Mouse (Mus musculus): Measurements from ENCODE around the gene Smarce1.
A peak's percentile ranks its signal among the peaks of the same experiment; 100 is the strongest.

Smarce1 gene

DNA sequence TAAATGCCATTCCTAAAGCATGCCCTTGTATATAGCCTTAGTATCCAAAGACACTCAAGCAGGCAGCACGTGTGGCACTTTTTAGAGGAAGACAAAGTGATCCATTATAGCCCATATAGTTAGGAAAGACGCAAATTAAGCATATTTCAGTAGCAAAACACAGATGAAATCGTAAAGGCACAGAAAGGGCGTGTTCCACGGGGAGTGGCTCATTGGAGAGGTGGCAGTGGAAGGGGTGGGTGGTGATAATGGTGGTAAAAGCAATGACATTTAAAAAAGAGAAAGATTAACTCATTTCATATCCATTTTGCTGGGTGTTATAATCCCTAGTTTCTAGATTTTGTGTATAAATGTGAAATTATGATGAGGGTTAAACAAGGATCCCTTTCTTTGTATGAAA, 4.5 kb downstream of the Smarce1 start:
- DNase-seq = no peak

DNA sequence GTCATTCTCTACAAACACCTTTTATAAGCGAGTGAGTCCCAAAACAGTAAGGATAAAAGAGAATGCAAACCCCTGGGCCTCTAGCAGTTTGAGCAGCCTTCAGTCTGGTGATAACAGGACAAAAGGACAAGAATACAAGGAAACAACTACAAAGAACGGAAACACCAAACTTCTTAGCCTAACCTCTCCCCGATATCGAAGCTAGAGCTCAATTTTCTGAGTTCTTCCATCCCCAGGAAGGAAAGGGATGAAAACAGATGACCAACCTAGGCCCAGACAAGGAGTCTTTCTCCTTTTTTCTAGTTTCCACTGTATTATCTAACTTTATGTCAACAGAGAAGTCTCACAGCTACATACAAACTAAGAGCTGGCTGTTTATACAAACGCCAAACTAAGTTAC, 7.5 kb downstream of the Smarce1 start:
- DNase-seq = no peak

GRCm38 (mm10) chr11:99221811-99222210, 9.0 kb downstream of the Smarce1 start:
- no peak for DNase-seq

DNA sequence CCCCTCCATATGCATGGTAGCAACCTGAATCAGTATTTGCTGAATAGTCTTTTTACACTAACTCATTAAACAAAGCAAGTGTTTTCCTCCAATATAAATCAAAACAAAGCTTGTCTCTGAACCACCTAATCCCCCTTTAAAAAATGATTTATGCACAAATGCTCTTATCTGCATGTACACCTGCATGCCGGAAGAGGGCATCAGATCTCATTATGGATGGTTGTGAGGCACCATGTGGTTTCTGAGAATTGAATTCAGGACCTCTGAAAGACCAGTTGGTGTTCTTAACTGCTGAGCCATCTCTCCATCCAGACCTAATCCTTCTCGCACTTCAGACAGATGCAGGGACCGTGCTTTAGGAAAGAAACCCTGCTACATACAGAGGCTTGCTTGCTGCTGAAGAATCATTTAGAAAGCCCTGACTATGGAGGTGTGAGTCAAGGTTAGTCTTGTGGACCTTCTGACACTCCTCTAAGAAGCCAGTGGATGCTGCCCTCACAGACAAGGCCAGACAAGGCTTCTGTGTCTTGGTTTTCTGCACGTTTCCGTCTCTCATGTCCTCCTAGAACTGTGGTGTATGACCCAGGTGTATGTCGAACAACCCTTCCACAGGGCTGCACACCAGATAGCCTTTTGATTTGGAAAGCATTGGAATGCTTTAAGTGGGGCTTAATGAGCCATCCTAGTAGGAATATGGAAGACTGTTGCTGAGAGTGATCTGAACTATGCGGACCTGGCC, 13.4 kb downstream of the Smarce1 start:
- no peak for DNase-seq

DNA sequence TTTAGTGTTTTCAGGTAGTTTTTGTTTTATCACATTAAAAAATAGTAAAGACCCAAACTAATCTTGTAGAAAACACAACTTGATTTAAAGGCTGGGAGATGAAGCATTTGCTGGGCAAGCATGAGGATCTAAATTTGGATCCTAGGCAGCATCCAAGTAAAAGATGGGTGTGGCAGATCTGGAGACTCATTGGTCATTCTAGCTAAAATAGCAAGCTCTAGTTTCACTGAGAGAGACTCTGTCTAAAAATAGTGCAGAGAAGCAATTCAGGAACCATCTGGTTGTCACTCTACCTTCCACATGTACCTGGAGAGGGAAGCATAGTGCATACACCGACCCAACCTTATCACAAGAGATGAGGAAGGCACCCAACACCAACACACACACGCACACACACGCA, 14.6 kb downstream of the Smarce1 start:
- no peak for DNase-seq

DNA sequence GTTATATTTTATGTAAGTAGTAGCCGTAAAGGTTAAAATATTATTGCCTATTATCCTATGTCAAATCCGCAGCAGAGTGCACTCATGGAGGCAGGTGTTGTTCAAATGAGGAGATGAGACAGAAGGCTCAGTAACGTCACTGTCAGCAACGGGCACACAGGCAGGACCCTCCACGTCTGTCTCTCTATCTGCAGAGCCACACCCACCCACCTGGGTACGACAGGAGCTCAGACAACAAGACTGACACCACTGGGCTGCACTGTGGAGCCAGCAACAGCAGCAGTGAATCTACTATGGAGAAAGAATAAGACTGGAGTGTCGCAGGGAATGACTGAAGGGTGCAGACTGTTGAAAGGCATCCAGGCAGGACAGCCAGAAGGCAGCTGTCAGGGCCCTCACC, 18.1 kb downstream of the Smarce1 start:
- no peak for DNase-seq

GRCm38 (mm10) chr11:99211964-99212363, 18.9 kb downstream of the Smarce1 start:
- DNase-seq = no peak

GRCm38 (mm10) chr11:99208105-99208669, 22.6 kb downstream of the Smarce1 start:
- no peak for DNase-seq

DNA sequence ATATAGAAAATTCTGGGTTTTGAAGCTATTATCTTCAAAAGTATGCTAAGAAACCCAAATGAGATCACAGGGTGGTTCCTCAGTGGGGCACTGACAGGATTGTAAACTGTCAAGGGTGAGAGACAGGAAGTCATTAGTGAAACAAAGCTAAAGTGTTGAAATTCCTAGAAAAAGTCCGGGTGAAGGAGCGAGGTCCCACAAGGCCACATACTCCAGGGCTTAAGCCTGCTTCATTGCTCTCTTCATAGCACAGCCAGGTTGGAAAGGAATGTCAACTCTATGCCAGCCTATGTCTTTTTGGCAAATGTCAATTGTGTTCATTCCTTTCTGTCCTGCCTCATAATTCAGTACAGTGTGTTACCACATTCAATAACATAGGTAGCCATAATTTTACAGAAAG, 23.4 kb downstream of the Smarce1 start:
- DNase-seq = no peak

GRCm38 (mm10) chr11:99206954-99207353, 23.9 kb downstream of the Smarce1 start:
- DNase-seq = peak; percentile 42

DNA sequence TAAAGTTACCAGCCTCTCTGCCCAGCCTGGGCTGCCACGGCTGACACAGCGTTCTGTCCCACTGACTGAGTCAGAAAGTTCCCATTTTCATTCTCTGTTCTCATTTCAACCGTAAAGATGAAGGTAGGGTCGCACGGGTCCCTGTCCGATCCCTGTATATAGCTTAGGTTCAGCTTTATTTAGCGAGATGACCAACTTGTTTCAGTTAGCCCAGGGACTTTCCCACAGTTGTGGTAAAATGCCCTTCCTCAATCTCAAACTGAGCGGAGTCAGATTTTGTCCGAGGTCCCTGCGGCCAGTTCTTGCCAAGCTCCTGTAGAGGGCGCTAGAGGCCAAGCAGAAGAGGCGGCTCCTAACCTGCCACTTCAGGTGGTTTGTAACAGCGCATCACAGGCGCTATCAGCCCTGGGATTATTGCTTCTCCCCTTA, 41.6 kb downstream of the Smarce1 start:
- peak; percentile 41 for DNase-seq

- no peak for DNase-seq
These were observed 43.5 kb downstream of the Smarce1 start for GRCm38 (mm10) chr11:99187348-99187747.

DNA sequence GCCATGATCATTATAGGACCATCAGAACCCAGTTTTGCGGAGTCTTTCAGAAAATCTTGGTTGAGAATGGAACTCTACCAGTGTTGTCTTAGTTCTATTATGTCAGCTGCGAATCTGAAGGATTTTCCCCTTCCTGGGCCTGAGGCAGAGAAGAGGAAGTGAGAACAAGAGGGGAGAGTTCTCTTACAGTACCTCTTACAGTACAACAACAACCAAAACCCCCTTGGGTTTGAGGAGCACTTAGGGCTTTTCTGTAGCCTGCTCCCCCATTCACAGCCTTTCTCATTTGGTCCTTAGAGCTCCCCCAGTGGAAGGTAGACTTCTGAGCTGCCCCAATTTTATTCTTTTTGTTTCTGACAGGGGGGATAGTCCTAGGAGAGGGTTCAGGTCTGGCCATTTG, 44.0 kb downstream of the Smarce1 start:
- DNase-seq = no peak

DNA sequence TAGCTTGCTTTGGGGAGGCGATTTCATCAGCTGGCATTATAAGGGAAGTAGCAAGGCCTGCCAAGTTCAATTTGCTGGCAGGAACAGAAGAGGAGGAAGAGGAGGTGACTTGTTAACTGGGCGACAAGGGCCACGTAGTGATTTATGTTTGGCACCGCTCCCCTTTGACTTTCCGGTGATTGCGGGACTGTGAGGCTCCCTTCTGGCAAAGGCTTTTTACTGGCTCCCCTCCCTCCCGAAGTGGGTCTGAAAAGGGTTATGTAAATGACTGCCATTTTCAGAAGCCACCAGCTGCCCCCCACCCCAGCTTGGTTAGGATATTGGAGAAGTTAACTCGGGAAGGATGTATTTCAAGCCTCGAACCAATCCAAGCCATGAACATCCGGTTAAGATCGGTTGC, 48.2 kb downstream of the Smarce1 start:
- peak; percentile 17 for DNase-seq

DNA sequence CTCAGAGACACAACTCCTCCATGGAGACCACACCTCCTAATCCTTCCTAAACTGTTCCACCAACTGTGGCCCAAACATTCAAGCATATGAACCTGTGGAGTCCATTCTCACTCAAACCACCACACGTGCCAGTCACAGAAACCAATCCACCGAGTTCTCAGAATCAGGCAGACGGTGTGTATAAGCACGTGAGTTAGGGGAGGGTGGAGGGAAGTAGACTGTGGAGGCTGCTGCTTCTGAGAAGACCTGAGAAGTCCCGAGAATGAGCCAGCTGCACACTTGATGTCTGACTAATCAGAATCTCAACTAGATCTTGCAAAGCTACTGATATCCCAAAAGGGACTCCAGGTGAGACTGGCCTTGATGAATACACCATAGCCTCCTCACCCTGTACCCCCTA, 50.7 kb downstream of the Smarce1 start:
- no peak for DNase-seq

DNA sequence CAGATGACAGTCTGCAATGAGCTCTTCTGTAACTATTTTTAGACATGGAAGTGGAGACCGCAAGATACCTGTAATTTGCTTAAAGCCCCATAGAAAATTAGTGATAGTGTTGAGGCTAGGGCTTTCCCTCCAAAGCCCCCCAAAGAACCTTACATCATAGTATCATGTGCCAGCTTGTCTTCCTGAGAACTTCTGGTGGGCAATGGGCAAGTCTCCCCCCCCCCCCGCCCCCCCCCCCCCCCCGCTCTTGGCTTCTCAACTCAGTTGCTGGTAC, 53.0 kb downstream of the Smarce1 start:
- no peak for DNase-seq

DNA sequence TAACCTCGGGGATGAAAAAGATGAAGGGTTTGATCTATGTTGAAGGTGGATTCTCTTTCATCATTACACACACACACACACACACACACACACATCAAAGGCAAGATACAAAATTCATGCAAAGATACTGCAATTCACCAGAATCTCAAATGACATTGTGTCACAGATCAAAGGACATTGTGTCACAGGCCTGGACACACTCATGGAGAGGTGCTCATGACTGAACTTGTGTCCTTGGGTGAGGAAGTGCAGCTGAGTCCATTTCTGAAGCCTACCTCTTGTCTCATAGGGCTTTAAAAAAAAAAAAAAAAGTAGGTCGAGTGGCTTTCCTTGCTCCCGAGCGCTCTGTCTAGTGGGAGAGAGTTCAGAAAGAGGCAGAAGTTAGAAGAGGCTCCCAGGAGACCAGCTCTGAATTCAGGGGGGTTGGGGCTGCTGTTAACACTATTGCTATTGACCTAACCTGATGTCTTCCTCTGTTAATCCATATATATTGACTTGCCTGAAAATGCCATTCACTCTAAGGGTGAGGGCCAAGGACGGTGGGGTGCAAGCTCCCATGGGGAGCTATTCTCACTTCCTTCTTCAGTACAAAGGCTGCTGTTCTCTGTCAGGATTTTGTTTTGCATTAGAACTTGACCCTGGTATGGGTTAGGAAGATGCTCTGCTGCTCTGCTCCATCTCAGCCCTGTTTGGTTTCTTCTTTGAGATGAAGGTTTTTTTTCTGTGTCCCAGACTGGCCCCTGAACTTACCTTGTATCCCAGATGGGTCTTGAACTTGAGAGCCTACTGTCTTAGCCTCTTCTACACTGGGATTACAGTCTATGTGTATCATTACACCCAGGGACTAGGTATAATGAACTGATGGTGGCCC, 53.5 kb downstream of the Smarce1 start:
- DNase-seq = no peak

DNA sequence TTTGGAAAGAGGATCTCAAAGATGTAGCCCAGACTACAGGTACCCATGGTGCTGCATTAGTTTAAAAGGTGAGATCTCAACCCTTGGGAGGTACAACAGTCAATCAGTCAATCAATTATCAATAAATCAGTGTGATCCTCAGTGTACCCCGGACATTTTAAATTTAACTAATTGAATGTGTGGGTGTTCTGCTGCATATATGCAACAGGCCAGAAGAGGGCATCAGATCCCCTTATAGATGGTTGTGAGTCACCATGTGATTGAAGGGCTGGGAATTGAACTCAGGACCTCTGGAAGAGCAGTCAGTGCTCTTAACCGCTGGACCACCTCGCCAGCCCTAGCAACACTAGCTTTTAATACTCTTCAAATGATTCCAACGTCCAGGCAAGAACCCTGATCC, 58.8 kb downstream of the Smarce1 start:
- no peak for DNase-seq

DNA sequence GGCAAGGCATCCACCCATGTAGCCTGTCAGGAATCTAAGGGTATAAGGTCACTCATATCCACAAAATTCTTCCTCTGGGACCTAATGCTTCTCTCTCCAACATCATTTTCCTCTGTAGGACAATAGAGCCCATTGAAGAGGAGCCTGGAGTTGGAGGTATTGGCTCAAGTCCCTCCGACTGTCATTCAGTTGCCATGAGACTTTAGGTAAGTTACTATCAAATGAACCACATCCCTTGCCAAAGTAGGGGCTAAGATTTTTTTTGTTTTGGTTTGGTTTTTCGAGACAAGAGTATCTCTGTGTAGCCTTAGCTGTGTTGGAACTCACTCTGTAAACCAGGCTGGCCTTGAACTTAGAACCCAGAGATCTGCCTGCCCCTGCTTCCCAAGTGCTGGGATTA, 59.4 kb downstream of the Smarce1 start:
- no peak for DNase-seq

GRCm38 (mm10) chr11:99170547-99171267, 60.1 kb downstream of the Smarce1 start:
- DNase-seq = no peak

GRCm38 (mm10) chr11:99170005-99170404, 60.8 kb downstream of the Smarce1 start:
- no peak for DNase-seq

GRCm38 (mm10) chr11:99169438-99169837, 61.4 kb downstream of the Smarce1 start:
- no peak for DNase-seq

GRCm38 (mm10) chr11:99168030-99168474, 62.8 kb downstream of the Smarce1 start:
- no peak for DNase-seq

Data from right cerebral cortex, postnatal 4 days (tissue).